Mouse (Mus musculus) intestine, embryonic 14.5 days (tissue): ENCODE results near the gene Oprm1. TPM values are rescaled to one million over a fixed set of nuclear protein-coding genes. Genes with fewer than 3 reads are reported as not detected.
"Not testable (repeated sequence)": the region's sequence is repeated elsewhere in the genome, so short reads cannot be mapped to it uniquely, and the experiment has no call there.

Source experiments
- ATAC-seq: fragments of 200-750 bp; cut with Nextera tagmentation; replicated peaks from 2 replicates; pipeline ENCODE4 v1.8.0; 2017; ENCODE audit warnings: low read depth, moderate number of reproducible peaks, moderate TSS enrichment, moderate library complexity; ENCODE audit not compliant: low FRiP score, low TSS enrichment
- DNase-seq: peaks from one replicate; pipeline ENCODE4 v3.0.0-alpha.2; 2018; ENCODE audit warnings: low spot score
- H3K27ac ChIP-seq: fragments of 300-500 bp; sonication (generic); 2 replicates; pipeline ENCODE4 v1.5.1; 2014; ENCODE audit warnings: low read depth, mild to moderate bottlenecking, control low read depth
- H3K27me3 ChIP-seq: fragments of 300-500 bp; sonication (generic); replicated peaks from 2 replicates; pipeline ENCODE4 v1.6.1; 2014; ENCODE audit warnings: low read length, control low read depth; ENCODE audit not compliant: control insufficient read depth, insufficient read depth
- H3K36me3 ChIP-seq: fragments of 300-500 bp; sonication (generic); 2 replicates; pipeline ENCODE4 v1.6.1; 2014; ENCODE audit warnings: low read length, control low read depth; ENCODE audit not compliant: control insufficient read depth, insufficient read depth
- H3K4me1 ChIP-seq: fragments of 300-500 bp; sonication (generic); replicated peaks from 2 replicates; pipeline ENCODE4 v1.6.1; 2014; ENCODE audit warnings: low read length, control low read depth, mixed read lengths; ENCODE audit not compliant: control insufficient read depth, insufficient read depth
- H3K4me2 ChIP-seq: fragments of 300-500 bp; sonication (generic); 2 replicates; pipeline ENCODE4 v1.6.1; 2014; ENCODE audit warnings: low read length
- H3K4me3 ChIP-seq: fragments of 300-500 bp; sonication (generic); 2 replicates; pipeline ENCODE4 v1.5.1; 2014; ENCODE audit warnings: low read depth, low read length, control low read depth, mixed read lengths
- H3K9ac ChIP-seq: fragments of 300-500 bp; sonication (generic); 2 replicates; pipeline ENCODE4 v1.6.1; 2014; ENCODE audit warnings: mild to moderate bottlenecking, low read length
- H3K9me3 ChIP-seq: fragments of 300-500 bp; sonication (generic); 2 replicates; pipeline ENCODE4 v1.6.1; 2016; ENCODE audit warnings: low read length, control low read depth; ENCODE audit not compliant: control insufficient read depth
- WGBS: fragments of 180-500 bp; shearing (Covaris S2); extraction: QIAGEN DNeasy Blood & Tissue Kit; methylation state at CpG from one replicate; pipeline ENCODE4 v1.1.7; 2014; 5-methylcytosine and 5-hydroxymethylcytosine counted together
- polyA plus RNA-seq: library from polyadenylated mRNA; unstranded; fragments of >200 nt; fragmentation: Nextera tagmentation; extraction: Ambion mirVana; gene quantifications from 2 replicates; pipeline ENCODE4 v1.2.1, GENCODE M21; 2014

Oprm1 gene
- polyA plus RNA-seq, 1 experiment from 2014 or later = 0.51 TPM

GRCm38 (mm10) chr10:6988555-6988954, 230.2 kb downstream of the Oprm1 start:
- Histone ChIP-seq H3K9ac (no peak overlapping the region), H3K4me3 (no peak overlapping the region), H3K36me3 (no peaks in the 10 kb centered on the region), H3K27ac (no peak overlapping the region), H3K27me3 (no peaks in the 10 kb centered on the region), H3K9me3 (no peaks in the 10 kb centered on the region), H3K4me2 (no peak overlapping the region), H3K4me1 (no peaks in the 10 kb centered on the region)
- no peak for ATAC-seq
- 77% methylated on average over 1 of the region's 1 CpGs for WGBS
- DNase-seq = no peak

- H3K9me3 ChIP-seq = no peaks in the 10 kb centered on the region
- no peaks in the 10 kb centered on the region for H3K36me3 ChIP-seq
- peaks cover 3% of the 10 kb centered on the region; the same call in 1 of the 2 replicates for H3K4me1 ChIP-seq
- no peaks in the 10 kb centered on the region for H3K27me3 ChIP-seq
- no peak for DNase-seq
- ATAC-seq = no peak
- H3K4me3 ChIP-seq = no peak overlapping the region
- no peak overlapping the region for H3K4me2 ChIP-seq
- no peak overlapping the region for H3K27ac ChIP-seq
- WGBS = 79% methylated on average over 3 of the region's 3 CpGs
- no peak overlapping the region for H3K9ac ChIP-seq
These were observed 238.6 kb downstream of the Oprm1 start for GRCm38 (mm10) chr10:6996895-6997294.

- ATAC-seq (no peak), DNase-seq (no peak)
- Histone ChIP-seq H3K9me3 (no peaks in the 10 kb centered on the region), H3K4me1 (peaks cover 3% of the 10 kb centered on the region; the same call in 1 of the 2 replicates), H3K27me3 (no peaks in the 10 kb centered on the region), H3K36me3 (no peaks in the 10 kb centered on the region), H3K4me3 (no peak overlapping the region), H3K27ac (no peak overlapping the region), H3K9ac (no peak overlapping the region), H3K4me2 (no peak overlapping the region)
- 89% methylated on average over 4 of the region's 4 CpGs for WGBS
These were observed 240.4 kb downstream of the Oprm1 start for GRCm38 (mm10) chr10:6998576-6999250.

GRCm38 (mm10) chr10:6999355-6999754, 241.0 kb downstream of the Oprm1 start:
- Histone ChIP-seq H3K4me3 (no peak overlapping the region), H3K27me3 (no peaks in the 10 kb centered on the region), H3K27ac (no peak overlapping the region), H3K36me3 (no peaks in the 10 kb centered on the region), H3K4me2 (no peak overlapping the region), H3K9ac (no peak overlapping the region), H3K4me1 (peaks cover 3% of the 10 kb centered on the region; the same call in 1 of the 2 replicates), H3K9me3 (no peaks in the 10 kb centered on the region)
- 83% methylated on average over 3 of the region's 3 CpGs for WGBS
- no peak for ATAC-seq
- no peak for DNase-seq

GRCm38 (mm10) chr10:7003898-7004297, 245.6 kb downstream of the Oprm1 start:
- H3K4me3 ChIP-seq, H3K4me2 ChIP-seq, H3K36me3 ChIP-seq, ATAC-seq, H3K9ac ChIP-seq, H3K4me1 ChIP-seq, H3K9me3 ChIP-seq, H3K27me3 ChIP-seq, DNase-seq, H3K27ac ChIP-seq: not testable (repeated sequence)

GRCm38 (mm10) chr10:7004980-7005538, 246.8 kb downstream of the Oprm1 start:
- DNase-seq (no peak), ATAC-seq (no peak)
- WGBS = 56% methylated on average over 5 of the region's 5 CpGs
- Histone ChIP-seq H3K9ac (no peak overlapping the region), H3K4me3 (no peak overlapping the region), H3K9me3 (0 out of 2 replicates have a peak, but pooled peaks cover 3% of the 10 kb centered on the region), H3K4me1 (peaks cover 3% of the 10 kb centered on the region; the same call in 1 of the 2 replicates), H3K27ac (no peak overlapping the region), H3K4me2 (no peak overlapping the region), H3K27me3 (no peaks in the 10 kb centered on the region), H3K36me3 (no peaks in the 10 kb centered on the region)

- Histone ChIP-seq H3K4me1 (no peaks in the 10 kb centered on the region), H3K27me3 (no peaks in the 10 kb centered on the region), H3K4me3 (no peak overlapping the region), H3K9me3 (0 out of 2 replicates have a peak, but pooled peaks cover 3% of the 10 kb centered on the region), H3K27ac (no peak overlapping the region), H3K36me3 (no peaks in the 10 kb centered on the region), H3K9ac (no peak overlapping the region), H3K4me2 (no peak overlapping the region)
- DNase-seq (no peak), ATAC-seq (no peak)
- WGBS = 79% methylated on average over 8 of the region's 8 CpGs
These were observed 252.2 kb downstream of the Oprm1 start for GRCm38 (mm10) chr10:7010543-7010942.

GRCm38 (mm10) chr10:7015199-7015598, 256.9 kb downstream of the Oprm1 start:
- Histone ChIP-seq H3K4me3 (no peak overlapping the region), H3K4me2 (no peak overlapping the region), H3K36me3 (no peaks in the 10 kb centered on the region), H3K27me3 (no peaks in the 10 kb centered on the region), H3K4me1 (no peaks in the 10 kb centered on the region), H3K27ac (no peak overlapping the region), H3K9ac (no peak overlapping the region), H3K9me3 (no peaks in the 10 kb centered on the region)
- ATAC-seq (no peak), DNase-seq (no peak)
- 36% methylated on average over 1 of the region's 1 CpGs for WGBS
